Mouse (Mus musculus) neutrophil, adult 5-6 weeks (primary cell): ENCODE results near the gene Olig2. TPM values are rescaled to one million over a fixed set of nuclear protein-coding genes. Genes with fewer than 3 reads are reported as not detected.

Source experiments
- ATAC-seq: fragments of 151-379, 151-347 bp; 2 replicates; pipeline ENCODE4 v1.8.0; 2017; ENCODE audit warnings: mild to moderate bottlenecking, moderate TSS enrichment; ENCODE audit not compliant: insufficient number of reproducible peaks, poor library complexity, low FRiP score, severe bottlenecking; ENCODE audit errors: extremely low read depth
- total RNA-seq: library from RNA; stranded (forward); fragments of 200-1000 nt; gene quantifications from 2 replicates; pipeline ENCODE4 v1.2.3, GENCODE M21; 2017

Olig2 gene
- total RNA-seq, result not detected in 2 replicates

- no peak for ATAC-seq
Observed at GRCm38 (mm10) chr16:91225233-91226037, at the start of gene Olig2. TSS of gene Olig2 (plus strand) at chr16:91225457.

GRCm38 (mm10) chr16:91175892-91176291 is 49.4 kb upstream of the Olig2 start:
- no peak for ATAC-seq

GRCm38 (mm10) chr16:91187046-91187445 is 38.2 kb upstream of the Olig2 start:
- no peak for ATAC-seq

- ATAC-seq, result no peak
Observed at GRCm38 (mm10) chr16:91187662-91188061, 37.6 kb upstream of the Olig2 start.

GRCm38 (mm10) chr16:91188304-91188703 is 37.0 kb upstream of the Olig2 start:
- no peak for ATAC-seq

GRCm38 (mm10) chr16:91191233-91191632 is 34.0 kb upstream of the Olig2 start:
- ATAC-seq, result no peak

- ATAC-seq, result no peak
Observed at GRCm38 (mm10) chr16:91191663-91192237, 33.5 kb upstream of the Olig2 start.

GRCm38 (mm10) chr16:91192672-91193354 is 32.4 kb upstream of the Olig2 start:
- ATAC-seq, result no peak

GRCm38 (mm10) chr16:91199815-91200214 is 25.4 kb upstream of the Olig2 start:
- ATAC-seq, result no peak

GRCm38 (mm10) chr16:91202989-91203388 is 22.3 kb upstream of the Olig2 start:
- ATAC-seq, result no peak

GRCm38 (mm10) chr16:91206371-91206770 is 18.9 kb upstream of the Olig2 start:
- no peak for ATAC-seq

- no peak for ATAC-seq
Observed at GRCm38 (mm10) chr16:91217077-91217476, 8.2 kb upstream of the Olig2 start.

GRCm38 (mm10) chr16:91217948-91218347 is 7.3 kb upstream of the Olig2 start:
- no peak for ATAC-seq

GRCm38 (mm10) chr16:91219246-91219645 is 6.0 kb upstream of the Olig2 start:
- no peak for ATAC-seq

GRCm38 (mm10) chr16:91222171-91222642 is 3.0 kb upstream of the Olig2 start:
- ATAC-seq, result no peak

GRCm38 (mm10) chr16:91222643-91223271 is 2.5 kb upstream of the Olig2 start:
- ATAC-seq, result no peak

- no peak for ATAC-seq
Observed at GRCm38 (mm10) chr16:91223327-91224067, 1.8 kb upstream of the Olig2 start.

GRCm38 (mm10) chr16:91224068-91224402 is 1.2 kb upstream of the Olig2 start:
- no peak for ATAC-seq
